Mouse (Mus musculus): ENCODE data around the gene Tsku. TPM values are rescaled to one million over a fixed set of nuclear protein-coding genes. Genes with fewer than 3 reads are reported as not detected.

The Tsku gene
- polyA plus RNA-seq, 1 experiment from 2014 or later, result 8.0 TPM

GRCm38 (mm10) chr7:98340343-98340742, 20.8 kb downstream of the Tsku start:
- Histone ChIP-seq H3K36me3 (ENCODE audit: control insufficient read depth, insufficient read depth, low read length) (no peaks in the 10 kb centered on the region), H3K9ac (ENCODE audit: low read depth, low read length) (no peak overlapping the region), H3K4me2 (ENCODE audit: low read length) (no peak overlapping the region), H3K27me3 (ENCODE audit: control insufficient read depth, insufficient read depth, low read depth, low read length) (no peaks in the 10 kb centered on the region; the same call in 1 of the 2 replicates), H3K27ac (ENCODE audit: low read length) (no peak overlapping the region), H3K4me1 (ENCODE audit: control insufficient read depth, insufficient read depth, low read length) (peaks cover 4% of the 10 kb centered on the region; the same call in 1 of the 2 replicates), H3K9me3 (replicated peaks; ENCODE audit: control insufficient read depth, low read length, poor library complexity, severe bottlenecking) (no peaks in the 10 kb centered on the region), H3K4me3 (ENCODE audit: low read depth, low read length) (no peak overlapping the region)
- 81% methylated on average over 5 of the region's 5 CpGs for WGBS
- ATAC-seq, result no peak

GRCm38 (mm10) chr7:98333987-98334386, 27.1 kb downstream of the Tsku start:
- Histone ChIP-seq H3K36me3 (ENCODE audit: control insufficient read depth, insufficient read depth, low read length) (no peaks in the 10 kb centered on the region), H3K27ac (ENCODE audit: low read length) (no peak overlapping the region), H3K27me3 (ENCODE audit: control insufficient read depth, insufficient read depth, low read depth, low read length) (no peaks in the 10 kb centered on the region), H3K9ac (ENCODE audit: low read depth, low read length) (no peak overlapping the region), H3K4me3 (ENCODE audit: low read depth, low read length) (no peak overlapping the region), H3K9me3 (replicated peaks; ENCODE audit: control insufficient read depth, low read length, poor library complexity, severe bottlenecking) (no peaks in the 10 kb centered on the region), H3K4me1 (ENCODE audit: control insufficient read depth, insufficient read depth, low read length) (no peaks in the 10 kb centered on the region), H3K4me2 (ENCODE audit: low read length) (no peak overlapping the region)
- no peak for ATAC-seq
- WGBS, result 87% methylated on average over 3 of the region's 3 CpGs

GRCm38 (mm10) chr7:98333507-98333906, 27.6 kb downstream of the Tsku start:
- H3K27ac ChIP-seq (ENCODE audit: low read length), result no peak overlapping the region
- WGBS, result 95% methylated on average over 5 of the region's 5 CpGs
- no peaks in the 10 kb centered on the region for H3K36me3 ChIP-seq (ENCODE audit: control insufficient read depth, insufficient read depth, low read length)
- H3K27me3 ChIP-seq (ENCODE audit: control insufficient read depth, insufficient read depth, low read depth, low read length), result no peaks in the 10 kb centered on the region
- H3K9me3 ChIP-seq (replicated peaks; ENCODE audit: control insufficient read depth, low read length, poor library complexity, severe bottlenecking), result no peaks in the 10 kb centered on the region
- no peaks in the 10 kb centered on the region for H3K4me1 ChIP-seq (ENCODE audit: control insufficient read depth, insufficient read depth, low read length)
- no peak overlapping the region for H3K4me3 ChIP-seq (ENCODE audit: low read depth, low read length)
- no peak for ATAC-seq
- H3K9ac ChIP-seq (ENCODE audit: low read depth, low read length), result no peak overlapping the region
- H3K4me2 ChIP-seq (ENCODE audit: low read length), result no peak overlapping the region

GRCm38 (mm10) chr7:98332678-98333397, 28.3 kb downstream of the Tsku start:
- H3K27me3 ChIP-seq (ENCODE audit: control insufficient read depth, insufficient read depth, low read depth, low read length), result no peaks in the 10 kb centered on the region
- H3K27ac ChIP-seq (ENCODE audit: low read length), result no peak overlapping the region
- H3K36me3 ChIP-seq (ENCODE audit: control insufficient read depth, insufficient read depth, low read length), result no peaks in the 10 kb centered on the region
- 66% methylated on average over 5 of the region's 5 CpGs for WGBS
- H3K9ac ChIP-seq (ENCODE audit: low read depth, low read length), result no peak overlapping the region
- no peaks in the 10 kb centered on the region for H3K9me3 ChIP-seq (replicated peaks; ENCODE audit: control insufficient read depth, low read length, poor library complexity, severe bottlenecking)
- H3K4me3 ChIP-seq (ENCODE audit: low read depth, low read length), result no peak overlapping the region
- no peaks in the 10 kb centered on the region for H3K4me1 ChIP-seq (ENCODE audit: control insufficient read depth, insufficient read depth, low read length)
- H3K4me2 ChIP-seq (ENCODE audit: low read length), result no peak overlapping the region
- ATAC-seq, result no peak

GRCm38 (mm10) chr7:98331932-98332331, 29.2 kb downstream of the Tsku start:
- Histone ChIP-seq H3K27me3 (ENCODE audit: control insufficient read depth, insufficient read depth, low read depth, low read length) (no peaks in the 10 kb centered on the region), H3K4me1 (ENCODE audit: control insufficient read depth, insufficient read depth, low read length) (no peaks in the 10 kb centered on the region), H3K4me3 (ENCODE audit: low read depth, low read length) (no peak overlapping the region), H3K27ac (ENCODE audit: low read length) (no peak overlapping the region), H3K9me3 (replicated peaks; ENCODE audit: control insufficient read depth, low read length, poor library complexity, severe bottlenecking) (no peaks in the 10 kb centered on the region), H3K9ac (ENCODE audit: low read depth, low read length) (no peak overlapping the region), H3K36me3 (ENCODE audit: control insufficient read depth, insufficient read depth, low read length) (no peaks in the 10 kb centered on the region), H3K4me2 (ENCODE audit: low read length) (no peak overlapping the region)
- ATAC-seq, result no peak
- WGBS, result 71% methylated on average over 3 of the region's 3 CpGs

- Histone ChIP-seq H3K4me2 (ENCODE audit: low read length) (no peak overlapping the region), H3K36me3 (ENCODE audit: control insufficient read depth, insufficient read depth, low read length) (no peaks in the 10 kb centered on the region), H3K27ac (ENCODE audit: low read length) (no peak overlapping the region), H3K9me3 (replicated peaks; ENCODE audit: control insufficient read depth, low read length, poor library complexity, severe bottlenecking) (no peaks in the 10 kb centered on the region), H3K9ac (ENCODE audit: low read depth, low read length) (no peak overlapping the region), H3K4me1 (ENCODE audit: control insufficient read depth, insufficient read depth, low read length) (no peaks in the 10 kb centered on the region), H3K27me3 (ENCODE audit: control insufficient read depth, insufficient read depth, low read depth, low read length) (no peaks in the 10 kb centered on the region), H3K4me3 (ENCODE audit: low read depth, low read length) (no peak overlapping the region)
- 70% methylated on average over 2 of the region's 2 CpGs for WGBS
- no peak for ATAC-seq
These were observed 30.6 kb downstream of the Tsku start for GRCm38 (mm10) chr7:98330375-98331002.

- H3K4me1 ChIP-seq (ENCODE audit: control insufficient read depth, insufficient read depth, low read length), result no peaks in the 10 kb centered on the region
- no peaks in the 10 kb centered on the region for H3K27me3 ChIP-seq (ENCODE audit: control insufficient read depth, insufficient read depth, low read depth, low read length)
- no peaks in the 10 kb centered on the region for H3K36me3 ChIP-seq (ENCODE audit: control insufficient read depth, insufficient read depth, low read length)
- H3K27ac ChIP-seq (ENCODE audit: low read length), result no peak overlapping the region
- no peaks in the 10 kb centered on the region for H3K9me3 ChIP-seq (replicated peaks; ENCODE audit: control insufficient read depth, low read length, poor library complexity, severe bottlenecking)
- 82% methylated on average over 7 of the region's 7 CpGs for WGBS
- no peak overlapping the region for H3K4me3 ChIP-seq (ENCODE audit: low read depth, low read length)
- no peak overlapping the region for H3K9ac ChIP-seq (ENCODE audit: low read depth, low read length)
- ATAC-seq, result no peak
- no peak overlapping the region for H3K4me2 ChIP-seq (ENCODE audit: low read length)
These were observed 31.3 kb downstream of the Tsku start for GRCm38 (mm10) chr7:98329651-98330374.

GRCm38 (mm10) chr7:98328311-98328710, 32.8 kb downstream of the Tsku start:
- H3K4me2 ChIP-seq (ENCODE audit: low read length), result no peak overlapping the region
- no peaks in the 10 kb centered on the region for H3K36me3 ChIP-seq (ENCODE audit: control insufficient read depth, insufficient read depth, low read length)
- WGBS, result 53% methylated on average over 2 of the region's 2 CpGs
- no peak overlapping the region for H3K9ac ChIP-seq (ENCODE audit: low read depth, low read length)
- no peak overlapping the region for H3K4me3 ChIP-seq (ENCODE audit: low read depth, low read length)
- no peaks in the 10 kb centered on the region for H3K9me3 ChIP-seq (replicated peaks; ENCODE audit: control insufficient read depth, low read length, poor library complexity, severe bottlenecking)
- H3K27ac ChIP-seq (ENCODE audit: low read length), result no peak overlapping the region
- no peak for ATAC-seq
- H3K4me1 ChIP-seq (ENCODE audit: control insufficient read depth, insufficient read depth, low read length), result no peaks in the 10 kb centered on the region
- no peaks in the 10 kb centered on the region for H3K27me3 ChIP-seq (ENCODE audit: control insufficient read depth, insufficient read depth, low read depth, low read length)

GRCm38 (mm10) chr7:98326051-98326450, 35.1 kb downstream of the Tsku start:
- Histone ChIP-seq H3K27ac (ENCODE audit: low read length) (no peak overlapping the region), H3K27me3 (ENCODE audit: control insufficient read depth, insufficient read depth, low read depth, low read length) (no peaks in the 10 kb centered on the region), H3K9me3 (replicated peaks; ENCODE audit: control insufficient read depth, low read length, poor library complexity, severe bottlenecking) (no peaks in the 10 kb centered on the region), H3K4me1 (ENCODE audit: control insufficient read depth, insufficient read depth, low read length) (no peaks in the 10 kb centered on the region), H3K36me3 (ENCODE audit: control insufficient read depth, insufficient read depth, low read length) (no peaks in the 10 kb centered on the region), H3K4me3 (ENCODE audit: low read depth, low read length) (no peak overlapping the region), H3K9ac (ENCODE audit: low read depth, low read length) (no peak overlapping the region), H3K4me2 (ENCODE audit: low read length) (no peak overlapping the region)
- 79% methylated on average over 7 of the region's 7 CpGs for WGBS
- ATAC-seq, result no peak
